Mouse (Mus musculus): ENCODE measurements at regions not wholly inside any gene's neighbourhood (a gene's known extent, or its start where the extent isn't known, plus 50 kb on each side); places are given as distances from the start of the nearest gene placed in this dataset.
A peak's percentile ranks its signal among the peaks of the same experiment; 100 is the strongest.

- no peak for DNase-seq
Measured at GRCm38 (mm10) chr10:125795323-125795722, 170.6 kb upstream of the Lrig3 start.

DNA sequence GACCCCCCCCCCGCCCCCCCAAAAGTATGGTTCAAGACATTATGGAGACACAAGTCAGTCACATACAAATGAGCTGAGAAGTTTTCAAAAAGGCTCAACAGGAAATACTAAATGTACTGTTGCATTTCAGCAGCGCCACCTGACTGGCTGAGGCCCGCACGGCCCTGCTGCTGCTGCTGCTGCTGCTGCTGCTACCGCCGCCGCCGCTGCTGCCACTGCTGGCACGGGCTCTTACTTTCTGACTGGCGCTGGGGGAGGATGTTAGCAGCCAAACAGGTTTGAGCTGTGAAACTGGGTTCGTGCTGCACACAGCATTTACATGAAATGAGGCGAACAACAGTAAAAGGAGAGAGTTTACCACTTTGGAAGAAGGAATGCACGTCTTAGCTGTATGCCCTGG lies 167.3 kb upstream of the Lrig3 start:
- no peak for DNase-seq

DNA sequence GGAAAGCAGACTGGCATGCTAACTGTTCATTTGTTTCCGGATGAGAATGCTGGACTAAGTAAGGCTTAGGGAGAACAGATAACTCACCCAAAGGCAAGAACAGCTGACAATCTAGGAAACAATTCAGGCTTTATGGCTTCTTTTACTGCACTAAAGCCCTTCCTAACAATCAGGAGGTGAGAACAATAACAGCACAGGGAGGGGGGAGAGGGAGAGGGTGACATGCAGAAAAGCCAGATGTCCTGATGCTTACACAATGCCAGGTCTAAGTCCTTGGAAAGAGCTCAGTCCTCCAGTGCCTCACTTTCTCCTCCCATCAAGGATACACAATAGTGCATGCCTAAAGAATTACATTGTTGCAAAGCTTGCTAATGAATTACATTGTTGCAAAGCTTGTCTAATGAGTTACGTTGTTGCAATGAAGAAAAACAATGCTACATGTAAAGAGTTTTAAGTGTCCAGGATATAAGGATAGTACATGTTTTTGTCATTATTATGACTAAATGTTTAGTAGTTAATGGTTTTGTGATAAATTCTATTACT lies 165.3 kb upstream of the Lrig3 start:
- DNase-seq: no peak

- no peak for DNase-seq
Measured at GRCm38 (mm10) chr10:125801450-125801849, 164.5 kb upstream of the Lrig3 start.

DNA sequence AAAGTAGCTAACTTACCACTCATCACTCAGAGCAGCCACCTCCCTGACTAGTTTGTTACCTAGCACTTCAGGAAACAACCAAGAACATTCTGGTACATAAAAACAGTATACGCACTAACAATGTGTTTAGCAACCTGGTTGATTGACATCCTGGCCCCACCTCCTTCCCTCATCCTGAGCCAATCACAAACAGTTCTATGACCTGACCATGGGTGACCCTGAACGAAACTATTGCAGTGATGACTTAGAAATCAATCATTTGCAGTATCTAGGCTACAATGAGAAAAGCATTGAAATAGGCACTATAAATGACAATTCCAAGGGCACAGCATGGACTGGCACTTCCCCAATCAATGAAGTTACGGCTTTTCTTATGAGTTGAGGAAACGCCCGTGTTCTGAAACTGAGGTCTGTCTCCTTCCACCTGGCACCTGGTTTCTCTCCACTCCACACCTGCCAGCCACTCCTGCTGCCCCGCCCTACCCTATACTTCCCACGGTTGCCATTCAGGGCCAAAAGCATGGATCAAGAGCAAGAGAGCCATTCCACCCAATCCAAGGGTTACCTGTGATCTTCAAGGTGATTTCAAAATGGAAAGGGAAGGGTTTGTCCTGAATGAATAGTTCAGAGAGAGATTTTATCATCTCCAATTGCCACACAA lies 162.9 kb upstream of the Lrig3 start:
- DNase-seq: no peak

- DNase-seq: no peak
Measured at GRCm38 (mm10) chr10:125809763-125810361, 156.1 kb upstream of the Lrig3 start.

- DNase-seq: no peak
Measured at GRCm38 (mm10) chr10:125810590-125810989, 155.4 kb upstream of the Lrig3 start.

DNA sequence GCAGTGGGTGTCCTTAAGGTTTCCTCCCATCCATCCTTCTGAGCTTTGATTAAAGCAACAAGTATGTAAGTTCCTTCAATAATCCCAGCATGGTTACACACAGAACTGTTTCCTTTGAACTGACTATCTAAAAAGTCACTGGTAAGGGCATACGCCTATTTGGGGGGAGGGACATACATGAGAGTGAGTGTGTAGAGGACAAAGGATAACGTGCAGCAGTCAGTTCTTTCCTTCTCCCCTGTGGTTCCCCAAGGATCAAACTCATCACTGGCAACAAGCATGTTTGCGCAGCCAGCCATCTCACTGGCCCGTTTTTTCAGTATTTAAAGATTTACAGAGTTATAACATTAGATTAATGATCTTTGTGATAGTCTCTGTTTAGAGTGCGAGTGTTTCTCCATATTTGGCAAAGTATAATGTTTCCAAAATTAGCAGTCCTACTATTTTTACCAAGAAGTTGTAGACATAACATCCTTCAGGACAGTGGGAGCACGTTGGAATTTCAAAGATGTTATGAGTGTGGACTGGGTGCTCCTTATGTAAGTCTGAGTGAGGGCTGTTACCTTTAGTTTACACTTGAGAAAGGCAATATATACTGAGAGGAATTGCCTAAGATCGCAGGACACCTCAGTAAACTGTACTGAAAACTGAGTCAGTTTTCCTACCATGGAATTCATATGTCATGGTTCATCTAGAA lies 151.6 kb upstream of the Lrig3 start:
- no peak for DNase-seq

DNA sequence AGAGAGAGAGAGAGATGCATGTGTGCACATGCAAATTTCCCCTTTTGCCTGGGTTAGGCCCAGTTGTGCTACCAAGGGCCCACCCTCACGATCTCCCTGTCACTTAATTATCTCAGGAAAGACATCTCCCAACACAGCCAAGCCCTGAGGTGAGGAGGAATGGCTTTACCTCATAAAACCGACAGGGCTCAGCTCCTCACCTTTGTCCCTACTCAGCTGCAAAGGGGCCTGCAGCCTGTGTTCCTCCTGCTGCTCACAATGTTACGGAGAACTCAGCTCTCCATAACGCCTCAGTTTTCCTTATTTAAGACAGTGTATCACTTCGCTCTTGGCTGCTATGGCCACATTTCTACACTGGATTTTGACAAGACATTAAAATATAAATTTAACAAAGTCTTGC lies 133.8 kb upstream of the Lrig3 start:
- no peak for DNase-seq

- DNase-seq: no peak
Measured at GRCm38 (mm10) chr10:125832764-125833163, 133.2 kb upstream of the Lrig3 start.

DNA sequence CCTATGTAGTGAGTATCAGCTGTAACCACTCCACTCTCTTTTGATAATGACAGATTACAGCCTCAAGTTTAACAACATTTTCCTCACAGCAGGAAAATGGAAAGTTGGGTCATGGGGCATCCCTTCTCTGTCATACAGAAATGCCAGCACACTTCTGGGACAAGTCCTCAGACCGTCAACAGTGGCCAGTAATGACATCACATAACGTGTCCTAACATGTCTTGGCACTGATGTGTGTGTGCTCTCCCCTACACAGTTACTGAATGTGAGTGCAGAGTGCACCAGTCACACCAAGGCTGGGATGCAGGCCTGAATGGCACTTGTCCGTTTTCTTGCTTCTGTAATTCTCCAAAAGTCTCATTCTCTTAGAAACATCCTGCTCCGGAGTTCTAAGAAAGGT lies 132.0 kb upstream of the Lrig3 start:
- DNase-seq: no peak

DNA sequence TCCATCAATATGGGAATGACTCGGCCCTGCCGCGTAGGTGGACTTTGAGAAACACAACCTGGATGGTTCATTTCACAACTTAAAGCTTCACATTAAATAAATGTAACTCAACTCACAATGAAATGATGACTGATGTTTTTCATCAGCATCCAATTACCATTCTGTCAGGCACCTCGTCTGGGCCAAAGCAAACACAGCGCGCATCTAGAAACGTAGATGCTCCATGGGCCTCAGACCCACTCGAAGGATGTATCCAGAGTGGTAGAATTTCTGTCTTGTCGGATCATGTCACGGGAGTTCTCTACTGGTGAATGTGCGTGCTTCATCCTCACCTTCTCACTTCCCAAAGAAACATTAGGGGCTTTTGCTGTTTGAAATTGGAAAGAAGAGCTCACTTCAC lies 127.0 kb upstream of the Lrig3 start:
- DNase-seq: no peak

DNA sequence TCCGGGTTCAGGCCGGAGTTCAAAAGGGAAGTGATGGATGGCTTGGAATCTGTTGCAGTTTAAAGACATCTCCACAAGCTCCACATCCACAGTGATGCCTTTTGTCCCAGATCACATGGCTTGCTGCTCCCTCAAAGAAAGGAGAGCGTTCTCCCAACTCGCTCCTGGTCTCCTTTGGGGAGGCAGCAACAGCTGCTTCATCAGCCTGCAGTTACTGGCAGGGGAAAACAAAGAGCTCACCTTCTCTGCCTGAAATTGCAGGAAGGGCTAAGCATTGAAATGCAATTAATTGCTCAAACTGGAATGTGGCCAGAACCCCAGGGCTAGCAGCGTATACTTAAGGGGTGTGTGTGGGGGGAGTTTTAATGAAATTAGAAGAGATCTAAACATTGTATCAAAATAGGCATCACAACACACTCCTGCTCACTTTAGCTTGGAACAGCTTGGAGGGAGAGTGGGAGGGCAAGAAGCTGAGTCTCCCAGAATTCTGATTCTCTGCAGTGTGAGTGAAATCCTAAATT lies 126.3 kb upstream of the Lrig3 start:
- peak; percentile 11 for DNase-seq

- DNase-seq: no peak
Measured at GRCm38 (mm10) chr10:125840388-125840787, 125.6 kb upstream of the Lrig3 start.

- DNase-seq: no peak
Measured at GRCm38 (mm10) chr10:125844336-125844865, 121.6 kb upstream of the Lrig3 start.

- no peak for DNase-seq
Measured at GRCm38 (mm10) chr10:125845014-125845514, 120.9 kb upstream of the Lrig3 start.

DNA sequence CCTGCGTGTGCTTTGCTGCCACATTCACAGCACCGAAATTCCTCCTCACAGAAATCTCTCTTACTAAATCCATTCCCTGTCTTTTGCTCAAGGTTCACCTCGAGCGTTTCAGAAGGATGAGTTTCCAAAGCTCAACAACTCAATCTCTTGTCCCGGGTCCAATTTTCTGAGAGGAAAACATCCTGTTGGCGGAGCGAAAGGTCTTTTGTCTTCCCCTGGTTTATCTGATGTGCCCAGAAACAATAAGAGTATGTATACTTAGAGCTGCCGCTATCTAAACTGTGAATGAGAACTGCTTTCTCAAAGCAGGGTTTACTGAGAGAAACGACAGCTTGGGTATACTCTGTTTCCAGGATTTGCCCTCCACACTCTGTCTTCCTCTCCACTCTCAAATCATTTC lies 115.6 kb upstream of the Lrig3 start:
- DNase-seq: no peak

GRCm38 (mm10) chr10:125861734-125862133 lies 104.2 kb upstream of the Lrig3 start:
- DNase-seq: no peak

GRCm38 (mm10) chr10:125866346-125866745 lies 99.6 kb upstream of the Lrig3 start:
- no peak for DNase-seq

DNA sequence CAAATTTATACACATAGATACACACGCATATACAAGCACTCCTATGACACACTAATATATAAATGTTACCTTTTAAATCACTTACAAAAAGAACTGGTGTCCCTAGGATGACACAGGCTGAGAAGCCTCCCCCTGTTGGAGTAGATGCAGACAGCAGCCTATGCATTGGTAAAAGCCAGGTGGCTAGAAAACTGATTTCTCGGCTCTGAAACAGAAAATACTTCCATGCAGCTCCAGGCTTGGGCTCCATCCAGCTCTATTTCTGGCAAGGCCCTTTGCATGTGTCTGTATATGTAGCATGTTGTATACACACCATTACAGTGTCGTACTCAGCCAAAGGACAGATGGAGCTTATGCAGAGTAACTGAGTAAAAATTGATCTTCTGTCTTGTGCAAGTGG lies 81.4 kb upstream of the Lrig3 start:
- DNase-seq: peak; percentile 6

- no peak for DNase-seq
Measured at GRCm38 (mm10) chr10:125885796-125886195, 80.2 kb upstream of the Lrig3 start.

GRCm38 (mm10) chr10:125892122-125892521 lies 73.8 kb upstream of the Lrig3 start:
- DNase-seq: no peak

GRCm38 (mm10) chr10:125895744-125896482 lies 70.1 kb upstream of the Lrig3 start:
- no peak for DNase-seq

Measured in right cerebral cortex, postnatal 14 days (tissue).